Mouse (Mus musculus) spleen, adult 2 months (tissue): Measurements from ENCODE around the gene Dao. TPM values are rescaled to one million over a fixed set of nuclear protein-coding genes. Genes with fewer than 3 reads are reported as not detected.

Source experiments
- DNase-seq, 2 experiments: peaks; one replicate each; pipeline versions ENCODE4 v3.0.0 to v3.0.0-alpha.2; 2012 to 2021; ENCODE audit warnings: low spot score in 2 of 2, low read depth in 1 of 2
- H3K27ac ChIP-seq: fragments of 200-500 bp; 2 replicates; pipeline ENCODE4 v1.5.1; 2012; ENCODE audit warnings: low read length, inconsistent platforms; ENCODE audit not compliant: insufficient read depth
- H3K27me3 ChIP-seq: fragments of 200-500 bp; 2 replicates; pipeline ENCODE4 v1.6.1; 2012; ENCODE audit warnings: mild to moderate bottlenecking, moderate library complexity, low read length, inconsistent platforms; ENCODE audit not compliant: control insufficient read depth, insufficient read depth
- H3K36me3 ChIP-seq: fragments of 200-500 bp; 2 replicates; pipeline ENCODE4 v1.6.1; 2012; ENCODE audit warnings: mild to moderate bottlenecking, low read length, inconsistent platforms; ENCODE audit not compliant: control insufficient read depth, insufficient read depth
- H3K4me1 ChIP-seq: fragments of 200-500 bp; 2 replicates; pipeline ENCODE4 v1.6.1; 2011; ENCODE audit warnings: inconsistent platforms; ENCODE audit not compliant: control insufficient read depth, insufficient read depth, insufficient read length
- H3K4me3 ChIP-seq: fragments of 200-500 bp; 2 replicates; pipeline ENCODE4 v1.5.1; 2011; ENCODE audit warnings: mild to moderate bottlenecking, inconsistent platforms; ENCODE audit not compliant: insufficient read depth, insufficient read length; ENCODE audit errors: extremely low read depth
- CTCF ChIP-seq: fragments of 200-500 bp; IDR thresholded peaks from 2 replicates; pipeline ENCODE4 v1.5.1; 2011; ENCODE audit warnings: mild to moderate bottlenecking, inconsistent platforms; ENCODE audit not compliant: insufficient read depth, insufficient read length, insufficient replicate concordance; ENCODE audit errors: extremely low read depth
- POLR2A ChIP-seq: fragments of 200-500 bp; IDR thresholded peaks from 2 replicates; pipeline ENCODE4 v1.6.1; 2011; ENCODE audit warnings: low read depth, low read length, inconsistent platforms
- WGBS: fragments of 180-500 bp; shearing (Covaris S2); methylation state at CpG from one replicate; pipeline ENCODE4 v1.1.7; 2018; 5-methylcytosine and 5-hydroxymethylcytosine counted together
- polyA plus RNA-seq: library from polyadenylated mRNA; depleted of rRNA; stranded (reverse); fragments of >200 nt; gene quantifications from 2 replicates; pipeline ENCODE4 v1.2.3, GENCODE M21; 2012

The Dao gene
- polyA plus RNA-seq, 1 experiment, result 0.26 TPM

DNA sequence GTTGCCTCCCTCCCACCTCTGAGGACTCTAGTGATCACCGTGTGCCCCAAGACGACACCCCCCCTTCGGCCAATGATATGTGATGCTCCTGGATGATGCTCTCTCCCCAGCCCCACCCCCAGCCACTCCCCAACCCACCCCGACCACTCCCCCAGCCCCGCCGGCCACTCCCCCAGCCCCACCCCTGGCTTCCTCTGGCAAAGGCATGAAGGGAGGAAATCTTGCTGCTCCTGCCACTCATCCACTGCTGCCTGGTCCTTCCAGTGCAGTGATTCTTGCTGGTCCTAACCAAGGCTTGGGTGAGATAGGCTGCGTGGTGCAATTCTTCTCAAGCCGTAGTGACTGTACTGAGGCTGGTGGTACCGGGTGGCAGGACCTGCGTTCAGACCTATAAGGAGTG lies 21.4 kb downstream of the Dao start:
- WGBS, result 12% methylated on average over 8 of the region's 10 CpGs

DNA sequence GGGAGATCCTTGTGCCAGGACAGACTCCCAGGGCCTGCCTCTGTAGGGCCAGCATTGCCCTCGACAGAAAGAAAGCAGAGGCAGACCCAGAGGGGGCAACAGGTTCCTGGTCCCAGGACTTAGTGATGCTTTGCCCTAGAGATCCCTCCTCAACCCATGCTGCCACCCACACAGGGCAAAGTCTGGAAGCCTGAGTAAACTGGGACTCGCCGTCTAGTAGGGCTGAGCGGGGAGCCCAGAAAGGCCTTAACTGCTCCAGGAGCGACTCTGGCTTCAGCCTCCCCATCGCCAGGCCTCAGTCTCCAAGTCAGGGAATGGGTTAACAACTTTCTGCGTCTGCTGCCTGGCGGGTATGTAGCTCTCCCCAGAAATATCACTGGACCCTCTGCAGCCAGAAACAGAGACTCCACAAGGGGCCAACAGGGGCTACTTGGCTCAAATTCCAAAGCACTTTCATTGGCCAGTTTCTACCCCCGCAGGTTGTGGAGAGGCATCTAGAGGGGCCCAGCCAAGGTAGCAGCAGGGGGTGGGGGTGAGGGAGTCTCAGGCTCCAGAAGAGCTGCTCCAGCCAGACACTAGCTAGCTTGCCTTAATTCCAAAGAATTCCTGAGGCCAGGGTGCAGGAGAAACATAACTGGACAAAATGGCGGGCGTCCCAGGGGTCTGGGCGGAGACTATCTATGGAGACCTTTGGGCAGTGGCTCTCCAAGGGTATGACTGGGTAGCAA lies 23.9 kb downstream of the Dao start:
- Histone ChIP-seq H3K4me3 (no peak overlapping the region), H3K27ac (no peak overlapping the region), H3K36me3 (no peaks in the 10 kb centered on the region), H3K27me3 (no peaks in the 10 kb centered on the region), H3K4me1 (no peaks in the 10 kb centered on the region)
- no peak for DNase-seq
- TF ChIP-seq POLR2A (no peak), CTCF (no peak)
- WGBS, result 85% methylated on average over 12 of the region's 12 CpGs

More for the DNA sequence above, 21.4 kb downstream of the Dao start:
- Histone ChIP-seq H3K27me3 (no peaks in the 10 kb centered on the region), H3K27ac (no peak overlapping the region), H3K36me3 (no peaks in the 10 kb centered on the region), H3K4me1 (no peaks in the 10 kb centered on the region), H3K4me3 (no peak overlapping the region)
- DNase-seq, result no peak
- no peak for TF ChIP-seq POLR2A
- no peak for TF ChIP-seq CTCF

DNA sequence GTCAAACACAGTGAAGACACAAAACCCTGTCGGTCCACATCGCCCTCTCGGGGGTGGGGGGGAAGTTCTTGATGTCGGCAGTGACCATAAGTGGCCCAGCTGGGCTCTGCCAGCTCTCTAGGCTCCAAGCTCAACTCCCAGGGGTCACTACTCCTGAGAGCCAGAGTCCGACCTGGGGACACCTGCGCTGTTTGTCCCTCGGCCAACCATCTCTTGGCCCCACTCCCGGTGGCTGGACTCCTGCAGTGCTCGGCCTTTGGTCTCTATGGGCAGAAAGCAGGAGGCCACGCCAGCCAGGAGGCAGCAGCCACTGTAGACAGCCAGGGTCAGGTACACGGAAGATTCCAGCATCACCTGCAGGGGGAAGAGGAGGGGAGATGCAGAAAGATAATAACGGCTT lies 24.6 kb downstream of the Dao start:
- Histone ChIP-seq H3K4me1 (no peaks in the 10 kb centered on the region), H3K27me3 (no peaks in the 10 kb centered on the region), H3K36me3 (no peaks in the 10 kb centered on the region), H3K4me3 (no peak overlapping the region), H3K27ac (no peak overlapping the region)
- TF ChIP-seq POLR2A (no peak), CTCF (no peak)
- DNase-seq, result no peak
- WGBS, result 83% methylated on average over 12 of the region's 12 CpGs

DNA sequence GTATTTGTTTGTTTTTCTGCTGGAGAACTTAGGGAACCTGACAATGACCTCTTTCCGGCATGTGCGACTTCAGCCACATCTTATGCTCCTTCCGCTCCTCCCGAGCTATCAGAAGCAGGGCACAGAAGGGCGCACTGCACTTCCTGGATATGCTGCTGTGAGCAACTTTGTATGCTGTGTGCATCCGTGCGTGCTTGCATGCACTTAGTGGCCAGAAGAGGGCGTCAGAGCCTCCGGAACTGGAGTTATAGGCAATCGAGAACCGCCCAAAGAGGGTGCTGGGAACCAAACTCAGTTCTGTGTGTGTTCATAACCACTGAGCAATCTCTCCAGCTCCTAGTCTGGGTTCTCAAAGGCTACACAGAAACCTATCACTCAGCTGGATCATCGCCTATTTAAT lies 27.1 kb downstream of the Dao start:
- no peak overlapping the region for H3K27ac ChIP-seq
- no peaks in the 10 kb centered on the region for H3K36me3 ChIP-seq
- H3K4me3 ChIP-seq, result no peak overlapping the region
- no peak for DNase-seq
- 87% methylated on average over 12 of the region's 12 CpGs for WGBS
- H3K4me1 ChIP-seq, result no peaks in the 10 kb centered on the region
- TF ChIP-seq POLR2A (no peak), CTCF (no peak)
- H3K27me3 ChIP-seq, result no peaks in the 10 kb centered on the region

DNA sequence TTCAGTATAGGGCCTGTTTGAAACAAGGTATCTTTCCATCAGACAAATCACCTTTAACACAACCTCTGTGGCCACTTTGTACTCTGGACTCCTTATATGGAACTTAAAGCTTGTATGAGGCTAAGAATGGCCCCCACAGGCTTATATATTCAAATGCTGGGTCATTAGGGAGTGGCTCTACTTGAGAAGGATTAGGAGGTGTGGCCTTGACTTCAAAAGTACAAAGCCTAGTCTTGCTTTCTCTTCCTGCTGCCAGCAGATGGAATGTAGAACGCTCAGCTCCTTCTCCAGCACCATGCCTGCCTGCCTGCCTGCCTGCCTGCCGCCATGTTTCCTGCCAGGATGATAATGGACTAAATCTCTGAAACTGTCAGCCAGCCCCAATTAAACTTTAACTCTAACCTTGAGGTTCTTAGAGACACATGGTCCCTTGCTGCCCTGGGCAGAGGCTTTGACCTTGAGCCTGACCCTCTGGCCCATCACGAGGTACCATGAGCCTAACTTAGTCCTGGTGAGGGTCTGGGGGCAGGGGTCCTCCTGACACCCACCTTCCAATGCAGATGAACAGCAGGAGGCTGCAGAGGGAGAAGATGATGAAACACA lies 28.8 kb downstream of the Dao start:
- no peak for DNase-seq
- 87% methylated on average over 3 of the region's 3 CpGs for WGBS

DNA sequence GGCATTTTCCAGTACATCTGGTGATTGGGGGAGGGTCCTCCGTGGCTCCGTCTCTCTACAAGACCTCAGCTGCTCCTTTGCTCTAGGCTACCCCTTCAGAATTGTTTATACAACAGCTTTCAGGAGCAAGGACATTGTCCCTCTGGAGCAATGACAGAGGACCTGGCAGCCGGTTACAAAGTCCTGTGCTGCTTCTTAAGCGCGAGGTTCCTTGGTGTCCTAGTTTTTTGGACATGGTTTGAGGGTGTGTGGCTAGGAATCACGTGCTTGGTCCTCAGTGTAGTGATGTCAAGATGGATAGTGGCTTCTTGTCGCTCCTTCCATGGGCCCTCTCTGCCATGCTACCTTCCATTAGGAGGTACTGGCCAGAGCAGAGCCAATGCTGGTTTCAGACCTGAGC lies 30.9 kb downstream of the Dao start:
- 82% methylated on average over 7 of the region's 7 CpGs for WGBS
- no peak for DNase-seq

More for the DNA sequence above, 28.8 kb downstream of the Dao start:
- Histone ChIP-seq H3K4me3 (no peak overlapping the region), H3K27ac (no peak overlapping the region), H3K27me3 (no peaks in the 10 kb centered on the region), H3K36me3 (no peaks in the 10 kb centered on the region), H3K4me1 (no peaks in the 10 kb centered on the region)
- no peak for TF ChIP-seq POLR2A
- no peak for TF ChIP-seq CTCF

DNA sequence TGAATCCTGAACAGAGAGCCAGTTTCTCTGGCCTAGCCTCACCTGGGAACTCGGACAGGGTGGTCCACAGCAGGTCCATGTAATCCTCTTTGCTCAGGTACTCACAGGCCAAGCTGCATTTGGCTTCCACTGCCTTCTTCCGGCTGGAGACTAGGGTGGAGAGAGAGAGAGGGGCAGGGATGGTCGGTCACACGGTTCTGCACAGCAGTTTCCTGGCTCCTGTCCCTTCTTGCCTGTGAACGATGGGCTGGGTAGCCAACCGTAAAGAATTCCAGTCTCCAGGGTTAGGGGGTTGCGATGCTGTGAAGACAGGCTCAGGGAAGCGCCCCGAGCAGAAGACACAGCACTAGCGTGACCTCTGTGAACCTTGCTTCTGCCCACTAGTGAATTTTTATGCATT lies 31.6 kb downstream of the Dao start:
- Histone ChIP-seq H3K4me3 (no peak overlapping the region), H3K4me1 (no peaks in the 10 kb centered on the region), H3K27me3 (no peaks in the 10 kb centered on the region), H3K27ac (no peak overlapping the region), H3K36me3 (no peaks in the 10 kb centered on the region)
- TF ChIP-seq POLR2A (no peak), CTCF (no peak)
- WGBS, result 69% methylated on average over 10 of the region's 10 CpGs
- no peak for DNase-seq

More for the DNA sequence above, 30.9 kb downstream of the Dao start:
- Histone ChIP-seq H3K27me3 (no peaks in the 10 kb centered on the region), H3K36me3 (no peaks in the 10 kb centered on the region), H3K27ac (no peak overlapping the region), H3K4me3 (no peak overlapping the region), H3K4me1 (no peaks in the 10 kb centered on the region)
- TF ChIP-seq CTCF, result no peak
- no peak for TF ChIP-seq POLR2A
